Mouse (Mus musculus): Measurements from ENCODE around the gene Ambra1.

GRCm38 (mm10) chr2:91699225-91699624 is 30.7 kb upstream of the Ambra1 start:
- TF ChIP-seq CEBPB (IDR thresholded peaks at IDR 0.05; ENCODE audit: insufficient read depth, poor library complexity, severe bottlenecking) (no peak), MAX (IDR thresholded peaks at IDR 0.05; ENCODE audit: low read depth) (no peak), USF1 (IDR thresholded peaks at IDR 0.05; ENCODE audit: low read depth) (no peak), POLR2A (IDR thresholded peaks at IDR 0.05; ENCODE audit: insufficient read length, low read depth) (no peak), POLR2AphosphoS2 (IDR thresholded peaks at IDR 0.05; ENCODE audit: insufficient read length, low read depth) (no peak), MYOG (IDR thresholded peaks at IDR 0.05; ENCODE audit: control insufficient read depth in 1 of 3, insufficient read depth in 1 of 3, insufficient read length in 2 of 3, low read depth in 2 of 3) (no peak), TCF12 (IDR thresholded peaks at IDR 0.05; ENCODE audit: insufficient read depth, poor library complexity, severe bottlenecking) (no peak), SRF (IDR thresholded peaks at IDR 0.05; ENCODE audit: control insufficient read depth, insufficient read length, low read depth) (no peak), REST (IDR thresholded peaks at IDR 0.05; ENCODE audit: insufficient read depth, insufficient read length) (no peak), E2F4 (IDR thresholded peaks at IDR 0.05; ENCODE audit: insufficient read depth) (no peak), TCF3 (IDR thresholded peaks at IDR 0.05; ENCODE audit: insufficient read length, low read depth) (no peak)

Measured in myocyte (in vitro differentiated cells).